Mouse (Mus musculus): ENCODE results near the gene Iqch. TPM values are rescaled to one million over a fixed set of nuclear protein-coding genes. Genes with fewer than 3 reads are reported as not detected.

Gene Iqch
- polyA plus RNA-seq, 1 experiment from 2014 or later: not detected

- H3K4me3 ChIP-seq (replicated peaks): no peak overlapping the region
- 49% methylated on average over 4 of the region's 4 CpGs for WGBS
- H3K36me3 ChIP-seq (replicated peaks): no peaks in the 10 kb centered on the region
- no peak overlapping the region for H3K27ac ChIP-seq
- no peak overlapping the region for H3K9ac ChIP-seq
- no peak overlapping the region for H3K4me2 ChIP-seq
- peaks cover 5% of the 10 kb centered on the region; the same call in 1 of the 2 replicates for H3K27me3 ChIP-seq
- peaks cover 3% of the 10 kb centered on the region; the same call in 1 of the 2 replicates for H3K4me1 ChIP-seq
- ATAC-seq (ENCODE audit: low FRiP score): no peak
- H3K9me3 ChIP-seq: no peaks in the 10 kb centered on the region
Measured at GRCm38 (mm10) chr9:63450531-63451030, 151.7 kb downstream of the Iqch start.

DNA sequence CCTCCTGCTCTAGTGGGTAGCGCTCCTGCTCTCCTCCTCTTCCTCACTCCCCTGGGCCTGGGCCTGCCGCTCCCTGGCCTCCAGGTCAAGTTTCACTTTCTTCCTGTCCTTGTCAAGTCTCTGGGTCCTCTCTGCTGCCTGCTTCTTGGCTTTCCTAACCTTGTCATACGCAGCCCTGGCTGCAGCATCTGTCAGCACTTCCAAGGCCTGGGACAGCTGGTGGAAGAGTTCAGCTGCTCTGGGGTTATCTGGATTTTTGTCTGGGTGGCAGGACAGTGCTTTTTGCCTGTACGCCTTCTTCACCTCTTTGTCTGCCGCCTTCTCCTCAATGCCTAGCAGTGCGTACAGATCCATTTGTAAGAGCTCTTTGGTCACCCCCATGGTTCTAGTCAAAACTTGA lies 158.6 kb downstream of the Iqch start:
- Histone ChIP-seq H3K9me3 (no peaks in the 10 kb centered on the region), H3K27ac (no peak overlapping the region), H3K36me3 (replicated peaks) (no peaks in the 10 kb centered on the region), H3K9ac (no peak overlapping the region), H3K4me1 (no peaks in the 10 kb centered on the region), H3K4me3 (replicated peaks) (no peak overlapping the region), H3K27me3 (0 out of 2 replicates have a peak, but pooled peaks cover under 1% of the 10 kb centered on the region), H3K4me2 (no peak overlapping the region)
- no peak for ATAC-seq (ENCODE audit: low FRiP score)
- 85% methylated on average over 6 of the region's 6 CpGs for WGBS

- H3K4me3 ChIP-seq (replicated peaks): no peak overlapping the region
- 81% methylated on average over 1 of the region's 1 CpGs for WGBS
- no peak for ATAC-seq (ENCODE audit: low FRiP score)
- H3K9me3 ChIP-seq: no peaks in the 10 kb centered on the region
- H3K4me2 ChIP-seq: no peak overlapping the region
- no peak overlapping the region for H3K9ac ChIP-seq
- H3K27ac ChIP-seq: no peak overlapping the region
- H3K36me3 ChIP-seq (replicated peaks): no peaks in the 10 kb centered on the region
- no peaks in the 10 kb centered on the region for H3K4me1 ChIP-seq
- no peaks in the 10 kb centered on the region for H3K27me3 ChIP-seq
Measured at GRCm38 (mm10) chr9:63430652-63431051, 171.6 kb downstream of the Iqch start.

- peaks cover 3% of the 10 kb centered on the region; the same call in 1 of the 2 replicates for H3K27me3 ChIP-seq
- no peak overlapping the region for H3K9ac ChIP-seq
- ATAC-seq (ENCODE audit: low FRiP score): no peak
- no peaks in the 10 kb centered on the region for H3K9me3 ChIP-seq
- H3K36me3 ChIP-seq (replicated peaks): no peaks in the 10 kb centered on the region
- H3K4me2 ChIP-seq: no peak overlapping the region
- H3K4me1 ChIP-seq: peaks cover 11% of the 10 kb centered on the region
- WGBS: 67% methylated on average over 9 of the region's 9 CpGs
- no peak overlapping the region for H3K27ac ChIP-seq
- H3K4me3 ChIP-seq (replicated peaks): no peak overlapping the region
Measured at GRCm38 (mm10) chr9:63421096-63421736, 181.1 kb downstream of the Iqch start.

DNA sequence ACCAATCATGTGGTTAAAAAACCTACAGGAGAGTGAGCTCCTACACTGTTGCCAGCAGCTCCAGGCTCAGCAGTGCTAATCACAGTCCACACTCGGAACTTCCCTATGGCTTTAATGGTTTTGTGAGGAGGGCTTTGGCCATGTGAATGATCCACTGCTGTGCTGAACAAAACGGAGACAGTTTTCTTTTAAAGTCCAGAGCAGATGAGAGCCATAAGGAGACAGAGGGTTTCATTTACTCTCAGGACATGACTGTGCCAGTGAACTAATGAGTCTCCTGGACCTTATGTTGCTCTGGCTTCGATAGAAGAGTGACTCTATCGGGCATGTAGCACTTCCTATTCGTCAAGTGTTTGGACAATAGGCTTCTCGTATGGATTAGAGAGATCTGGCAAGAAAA lies 181.9 kb downstream of the Iqch start:
- no peak overlapping the region for H3K9ac ChIP-seq
- 0 out of 2 replicates have a peak, but pooled peaks have one; percentile 27 for ATAC-seq (ENCODE audit: low FRiP score)
- H3K4me3 ChIP-seq (replicated peaks): no peak overlapping the region
- H3K36me3 ChIP-seq (replicated peaks): no peaks in the 10 kb centered on the region
- 6% methylated on average over 6 of the region's 6 CpGs for WGBS
- peaks cover 11% of the 10 kb centered on the region for H3K4me1 ChIP-seq
- no peak overlapping the region for H3K27ac ChIP-seq
- H3K4me2 ChIP-seq: no peak overlapping the region
- peaks cover 3% of the 10 kb centered on the region; the same call in 1 of the 2 replicates for H3K27me3 ChIP-seq
- H3K9me3 ChIP-seq: no peaks in the 10 kb centered on the region

DNA sequence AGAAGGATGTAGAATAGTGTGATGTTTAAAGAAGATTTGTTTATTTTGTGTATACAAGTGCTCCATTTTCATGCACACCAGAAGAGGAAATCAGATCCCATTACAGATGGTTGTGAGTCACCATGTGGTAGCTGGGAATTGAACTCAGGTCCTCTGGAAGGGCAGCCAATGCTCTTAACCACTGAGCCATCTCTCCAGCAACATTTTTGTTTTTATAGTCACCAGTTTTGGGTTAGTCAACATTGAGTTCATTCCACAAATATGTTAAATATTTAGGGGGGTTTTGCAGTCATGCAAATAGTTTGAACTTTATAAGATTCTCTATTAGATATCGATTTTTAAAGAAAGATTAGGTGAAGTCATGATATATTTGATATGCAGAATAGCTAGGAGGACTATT lies 202.1 kb downstream of the Iqch start:
- H3K4me1 ChIP-seq: peaks cover 9% of the 10 kb centered on the region
- no peak overlapping the region for H3K9ac ChIP-seq
- no peaks in the 10 kb centered on the region for H3K9me3 ChIP-seq
- 83% methylated on average over 1 of the region's 1 CpGs for whole genome bisulfite sequencing
- no peak overlapping the region for H3K4me3 ChIP-seq (replicated peaks)
- no peak overlapping the region for H3K4me2 ChIP-seq
- H3K36me3 ChIP-seq (replicated peaks): no peaks in the 10 kb centered on the region
- H3K27me3 ChIP-seq: no peaks in the 10 kb centered on the region
- ATAC-seq (ENCODE audit: low FRiP score): no peak
- no peak overlapping the region for H3K27ac ChIP-seq

DNA sequence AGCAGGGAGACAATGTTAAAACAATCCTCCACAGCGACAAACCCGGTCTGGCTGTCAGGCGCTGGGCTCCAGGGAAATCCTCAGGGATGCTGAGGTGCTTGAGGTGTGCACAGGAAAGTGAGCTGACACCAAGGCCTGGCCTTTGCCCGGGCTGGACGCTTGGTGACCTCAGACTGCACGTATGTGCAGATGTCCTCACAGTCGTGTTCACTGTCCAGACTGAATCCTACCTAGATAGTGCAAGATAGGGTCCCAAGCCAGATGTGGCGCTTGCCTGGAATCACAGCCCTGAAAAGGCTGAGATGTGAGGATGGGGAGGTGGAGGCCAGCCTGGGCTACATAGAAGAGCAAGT lies 202.9 kb downstream of the Iqch start:
- Histone ChIP-seq H3K9ac (peak overlapping the region; percentile 87), H3K36me3 (replicated peaks) (no peaks in the 10 kb centered on the region), H3K4me1 (peaks cover 9% of the 10 kb centered on the region), H3K4me3 (replicated peaks) (peak overlapping the region; percentile 91), H3K4me2 (peak overlapping the region; percentile 94), H3K27ac (peak overlapping the region; percentile 85), H3K9me3 (no peaks in the 10 kb centered on the region), H3K27me3 (no peaks in the 10 kb centered on the region)
- peak; percentile 64; the same call in 1 of the 2 replicates for ATAC-seq (ENCODE audit: low FRiP score)
- 2% methylated on average over 8 of the region's 8 CpGs for WGBS

GRCm38 (mm10) chr9:63398611-63399462 lies 203.5 kb downstream of the Iqch start, which contains the start of gene 2300009A05Rik:
Gene 2300009A05Rik (minus strand): TSS chr9:63399246.
- under 1% methylated on average over 57 of the region's 74 CpGs for WGBS

GRCm38 (mm10) chr9:63395612-63396011 lies 206.7 kb downstream of the Iqch start:
- 88% methylated on average over 7 of the region's 7 CpGs for whole genome bisulfite sequencing
- no peaks in the 10 kb centered on the region for H3K36me3 ChIP-seq (replicated peaks)
- H3K9ac ChIP-seq: no peak overlapping the region
- H3K4me1 ChIP-seq: peaks cover 9% of the 10 kb centered on the region
- H3K27me3 ChIP-seq: no peaks in the 10 kb centered on the region
- no peak overlapping the region for H3K27ac ChIP-seq
- no peak overlapping the region for H3K4me2 ChIP-seq
- H3K9me3 ChIP-seq: no peaks in the 10 kb centered on the region
- H3K4me3 ChIP-seq (replicated peaks): no peak overlapping the region
- no peak for ATAC-seq (ENCODE audit: low FRiP score)

More at GRCm38 (mm10) chr9:63398611-63399462, 203.5 kb downstream of the Iqch start, which contains the start of gene 2300009A05Rik:
- H3K4me3 ChIP-seq (replicated peaks): peak within 1 kb of the TSS; percentile 91
- peak within 1 kb of the TSS; percentile 85 for H3K27ac ChIP-seq
- no peaks in the 10 kb centered on the region for H3K36me3 ChIP-seq (replicated peaks)
- peak; percentile 96 for ATAC-seq (ENCODE audit: low FRiP score)
- H3K4me2 ChIP-seq: peak within 1 kb of the TSS; percentile 94
- H3K9ac ChIP-seq: peak within 1 kb of the TSS; percentile 87
- no peaks in the 10 kb centered on the region for H3K9me3 ChIP-seq
- H3K4me1 ChIP-seq: peaks cover 9% of the 10 kb centered on the region
- no peaks in the 10 kb centered on the region for H3K27me3 ChIP-seq

DNA sequence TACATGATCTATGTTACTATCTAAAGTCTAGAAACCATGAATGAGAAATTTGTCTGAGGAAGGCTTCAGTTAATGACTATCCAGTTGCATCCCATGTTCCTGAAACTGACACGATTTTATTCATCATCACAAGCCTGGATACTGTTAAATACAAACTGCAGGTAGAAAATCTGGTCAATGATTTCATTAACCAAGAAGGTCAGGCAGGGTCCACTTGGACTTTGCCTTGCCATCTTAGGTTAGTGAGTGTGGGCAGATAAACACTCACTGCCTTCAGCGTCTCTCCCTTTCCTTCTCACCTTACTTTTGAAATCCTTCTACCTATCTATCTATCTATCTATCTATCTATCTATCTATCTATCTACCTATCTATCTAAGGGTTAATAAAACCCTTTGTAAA lies 211.0 kb downstream of the Iqch start:
- 79% methylated on average over 2 of the region's 2 CpGs for WGBS
- no peak for ATAC-seq (ENCODE audit: low FRiP score)
- Histone ChIP-seq H3K9me3 (no peaks in the 10 kb centered on the region), H3K27ac (no peak overlapping the region), H3K36me3 (replicated peaks) (no peaks in the 10 kb centered on the region), H3K27me3 (no peaks in the 10 kb centered on the region), H3K9ac (no peak overlapping the region), H3K4me1 (no peaks in the 10 kb centered on the region), H3K4me3 (replicated peaks) (no peak overlapping the region), H3K4me2 (no peak overlapping the region)

DNA sequence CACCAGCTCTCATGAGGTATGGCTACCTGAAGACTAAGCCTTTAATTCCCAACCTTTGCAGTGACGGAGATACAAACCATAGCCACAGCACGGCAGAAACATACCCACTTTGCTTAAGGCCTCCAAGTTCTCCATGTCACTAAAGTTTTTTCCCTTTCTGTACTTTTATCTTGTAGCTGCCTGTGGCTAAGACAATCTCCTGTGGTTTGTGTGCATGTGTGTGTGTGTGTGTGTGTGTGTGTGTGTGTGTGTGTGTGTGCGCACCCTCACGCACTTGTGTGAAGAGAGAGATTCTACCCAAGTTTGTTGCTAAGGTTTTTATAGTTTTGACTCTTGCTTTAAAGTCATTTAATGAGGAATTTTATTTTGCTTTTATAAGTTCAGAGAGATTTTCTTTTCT lies 219.5 kb downstream of the Iqch start:
- no peak overlapping the region for H3K4me3 ChIP-seq (replicated peaks)
- no peak overlapping the region for H3K4me2 ChIP-seq
- peaks cover 5% of the 10 kb centered on the region for H3K4me1 ChIP-seq
- H3K9me3 ChIP-seq: no peaks in the 10 kb centered on the region
- H3K27ac ChIP-seq: no peak overlapping the region
- no peak overlapping the region for H3K9ac ChIP-seq
- no peaks in the 10 kb centered on the region for H3K27me3 ChIP-seq
- no peak for ATAC-seq (ENCODE audit: low FRiP score)
- 92% methylated on average over 4 of the region's 4 CpGs for WGBS
- H3K36me3 ChIP-seq (replicated peaks): no peaks in the 10 kb centered on the region

DNA sequence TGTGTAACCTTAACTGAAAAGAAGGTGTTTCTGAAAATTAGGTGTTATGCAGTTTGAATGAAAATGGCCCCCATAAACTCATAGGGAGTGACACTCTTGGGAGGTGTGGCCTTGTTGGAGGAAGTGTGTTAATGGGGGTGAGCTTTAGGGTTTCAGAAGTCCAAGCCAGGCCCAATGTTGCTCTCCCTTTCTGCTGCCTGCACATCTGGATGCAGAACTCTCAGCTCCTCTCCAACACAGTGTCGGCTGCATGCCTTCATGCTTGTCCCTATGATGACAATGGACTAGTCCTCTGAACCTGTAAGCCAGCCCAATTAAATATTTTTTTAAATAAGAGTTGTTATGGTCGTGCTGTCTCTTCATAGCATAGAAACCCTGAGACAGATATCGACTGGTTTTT lies 222.0 kb downstream of the Iqch start:
- no peak overlapping the region for H3K9ac ChIP-seq
- no peak for ATAC-seq (ENCODE audit: low FRiP score)
- WGBS: 87% methylated on average over 3 of the region's 3 CpGs

More for the DNA sequence above, 222.0 kb downstream of the Iqch start:
- H3K4me1 ChIP-seq: peaks cover 23% of the 10 kb centered on the region
- no peak overlapping the region for H3K4me2 ChIP-seq
- H3K4me3 ChIP-seq (replicated peaks): no peak overlapping the region
- no peaks in the 10 kb centered on the region for H3K27me3 ChIP-seq
- no peaks in the 10 kb centered on the region for H3K36me3 ChIP-seq (replicated peaks)
- H3K27ac ChIP-seq: no peak overlapping the region
- no peaks in the 10 kb centered on the region for H3K9me3 ChIP-seq

Data from forebrain, embryonic 12.5 days (tissue).